Mouse (Mus musculus) liver, embryonic 14.5 days (tissue): Measurements from ENCODE around the gene Kcnma1. TPM values are rescaled to one million over a fixed set of nuclear protein-coding genes. Genes with fewer than 3 reads are reported as not detected.

ENCODE experiments used
- ATAC-seq: fragments of 200-750 bp; cut with Nextera tagmentation; 2 replicates; pipeline ENCODE4 v1.8.0; 2017; ENCODE audit warnings: moderate number of reproducible peaks, mild to moderate bottlenecking, moderate library complexity; ENCODE audit not compliant: insufficient read depth
- DNase-seq, 3 experiments: peaks; one replicate each; pipeline ENCODE4 v3.0.0-alpha.2; 2012 to 2013; ENCODE audit warnings: low read depth in 3 of 3, low spot score in 3 of 3
- H3K27ac ChIP-seq: fragments of 300-500 bp; sonication (generic); 2 replicates; pipeline ENCODE4 v1.5.1; 2014; ENCODE audit warnings: moderate library complexity, mild to moderate bottlenecking, control low read depth, inconsistent platforms
- H3K27me3 ChIP-seq: fragments of 300-500 bp; sonication (generic); 2 replicates; pipeline ENCODE4 v1.6.1; 2014; ENCODE audit warnings: mild to moderate bottlenecking, low read length, moderate library complexity; ENCODE audit not compliant: control insufficient read depth, insufficient read depth
- H3K36me3 ChIP-seq: fragments of 300-500 bp; sonication (generic); replicated peaks from 2 replicates; pipeline ENCODE4 v1.6.1; 2014; ENCODE audit warnings: low read depth; ENCODE audit not compliant: control insufficient read depth, insufficient read depth
- H3K4me1 ChIP-seq, 2 experiments: fragments of 200-500 bp in 1 of 2; fragments of 300-500 bp in 1 of 2; sonication (generic) in 1 of 2; replicated peaks; 2 replicates each; pipeline ENCODE4 v1.6.1; 2012 to 2014; ENCODE audit warnings: antibody characterized with exemption in 1 of 2, inconsistent platforms in 1 of 2, low read length in 1 of 2; ENCODE audit not compliant: control insufficient read depth in 2 of 2, insufficient read depth in 2 of 2
- H3K4me2 ChIP-seq: fragments of 300-500 bp; sonication (generic); 2 replicates; pipeline ENCODE4 v1.6.1; 2014; ENCODE audit warnings: low read depth, mild to moderate bottlenecking, control low read depth, moderate library complexity
- H3K4me3 ChIP-seq, 2 experiments: fragments of 200-500 bp in 1 of 2; fragments of 300-500 bp in 1 of 2; sonication (generic) in 1 of 2; 2 replicates each; pipeline ENCODE4 v1.5.1; 2012 to 2014; ENCODE audit warnings: low read depth in 2 of 2, low read length in 2 of 2, mild to moderate bottlenecking in 2 of 2, control low read depth in 1 of 2, inconsistent platforms in 1 of 2, moderate library complexity in 1 of 2; ENCODE audit not compliant: insufficient read depth in 1 of 2
- H3K9ac ChIP-seq: fragments of 300-500 bp; sonication (generic); replicated peaks from 2 replicates; pipeline ENCODE4 v1.6.1; 2014; ENCODE audit warnings: mild to moderate bottlenecking, control low read depth, moderate library complexity
- H3K9me3 ChIP-seq: fragments of 300-500 bp; sonication (generic); 2 replicates; pipeline ENCODE4 v1.6.1; 2016; ENCODE audit warnings: low read length, mixed read lengths; ENCODE audit not compliant: control insufficient read depth
- CTCF ChIP-seq: IDR thresholded peaks from 2 replicates; pipeline ENCODE4 v1.5.1; 2016; ENCODE audit warnings: antibody characterized with exemption, low read depth, control low read depth
- EP300 ChIP-seq: IDR thresholded peaks from 2 replicates; pipeline ENCODE4 v1.6.1; 2016; ENCODE audit warnings: antibody characterized with exemption, low read depth
- WGBS: fragments of 180-500 bp; shearing (Covaris S2); extraction: QIAGEN DNeasy Blood & Tissue Kit; methylation state at CpG from one replicate; pipeline ENCODE4 v1.1.7; 2014; ENCODE audit not compliant: insufficient replicate concordance; 5-methylcytosine and 5-hydroxymethylcytosine counted together
- polyA plus RNA-seq, 2 experiments: library from polyadenylated mRNA; depleted of rRNA in 1 of 2; stranded (reverse) in 1 of 2; unstranded in 1 of 2; fragments of >200 nt; fragmentation: Nextera tagmentation in 1 of 2; extraction: Ambion mirVana in 1 of 2; gene quantifications; 2 replicates each; pipeline versions ENCODE4 v1.2.1 to v1.2.3; 2012 to 2014

Gene Kcnma1
- polyA plus RNA-seq, 2 experiments, result 0.03 TPM; not detected in 1

DNA sequence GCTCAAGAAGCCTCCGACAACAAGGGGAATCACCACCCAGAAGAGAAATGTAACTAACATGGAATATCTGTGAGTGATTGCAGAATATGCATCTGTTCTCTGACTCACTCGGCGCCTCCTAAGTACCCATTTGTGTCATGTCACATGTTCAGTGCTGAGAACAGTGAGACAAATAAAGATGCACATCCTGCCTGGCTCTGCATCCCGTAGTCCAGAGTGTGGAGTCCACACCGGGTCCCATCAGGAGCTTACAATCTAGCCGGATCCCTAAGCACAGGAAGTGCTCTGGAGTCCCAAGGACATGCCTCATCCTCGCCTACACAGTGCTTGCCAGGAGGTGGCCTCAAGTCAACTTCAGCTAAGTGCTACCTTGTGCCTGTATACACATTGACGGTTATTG, 32.1 kb downstream of the Kcnma1 start:
- WGBS, result 56% methylated on average over 8 of the region's 8 CpGs
- no peaks in the 10 kb centered on the region for H3K27me3 ChIP-seq
- H3K4me2 ChIP-seq, result no peak overlapping the region
- ATAC-seq (no peak), DNase-seq (no peak)
- H3K9me3 ChIP-seq, result no peaks in the 10 kb centered on the region
- TF ChIP-seq CTCF (no peak), EP300 (no peak)
- H3K27ac ChIP-seq, result no peak overlapping the region
- H3K9ac ChIP-seq, result no peak overlapping the region
- H3K4me1 ChIP-seq, result no peaks in the 10 kb centered on the region
- H3K36me3 ChIP-seq, result no peaks in the 10 kb centered on the region
- no peak overlapping the region for H3K4me3 ChIP-seq

GRCm38 (mm10) chr14:23974685-23975084, 39.6 kb downstream of the Kcnma1 start:
- TF ChIP-seq CTCF (no peak), EP300 (no peak)

DNA sequence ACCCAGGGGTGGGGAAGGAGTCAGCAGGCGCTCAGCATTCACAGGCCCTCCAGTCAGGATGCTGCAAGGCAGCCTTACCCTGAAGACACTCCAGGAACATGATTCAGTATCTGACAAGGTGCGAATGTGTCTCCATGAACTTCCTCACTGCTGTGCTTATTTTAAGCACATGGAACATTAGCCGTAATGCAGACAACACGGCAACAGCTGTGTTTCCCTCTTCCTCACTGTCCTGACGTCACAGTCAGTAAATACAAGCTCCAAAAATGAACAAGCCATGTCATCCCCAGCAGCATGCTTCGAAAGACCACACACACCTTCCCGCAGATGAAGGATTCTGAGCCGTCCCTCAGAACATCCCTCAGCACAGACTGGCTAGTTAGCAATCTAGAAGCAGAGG, 47.8 kb downstream of the Kcnma1 start:
- WGBS, result 62% methylated on average over 8 of the region's 8 CpGs
- Histone ChIP-seq H3K9ac (no peak overlapping the region), H3K27me3 (no peaks in the 10 kb centered on the region), H3K4me1 (no peaks in the 10 kb centered on the region), H3K36me3 (no peaks in the 10 kb centered on the region), H3K9me3 (no peaks in the 10 kb centered on the region), H3K4me3 (no peak overlapping the region), H3K27ac (no peak overlapping the region), H3K4me2 (no peak overlapping the region)
- TF ChIP-seq EP300, result no peak
- no peak for TF ChIP-seq CTCF
- DNase-seq, result no peak
- ATAC-seq, result no peak

More at GRCm38 (mm10) chr14:23974685-23975084, 39.6 kb downstream of the Kcnma1 start:
- Histone ChIP-seq H3K36me3 (no peaks in the 10 kb centered on the region), H3K4me1 (no peaks in the 10 kb centered on the region), H3K27me3 (no peaks in the 10 kb centered on the region), H3K4me2 (no peak overlapping the region), H3K9me3 (no peaks in the 10 kb centered on the region), H3K4me3 (no peak overlapping the region), H3K9ac (no peak overlapping the region), H3K27ac (no peak overlapping the region)
- 53% methylated on average over 2 of the region's 2 CpGs for WGBS
- ATAC-seq (no peak), DNase-seq (no peak)

GRCm38 (mm10) chr14:23959061-23959460, 55.2 kb downstream of the Kcnma1 start:
- Histone ChIP-seq H3K4me1 (no peaks in the 10 kb centered on the region), H3K27me3 (no peaks in the 10 kb centered on the region), H3K9me3 (no peaks in the 10 kb centered on the region), H3K36me3 (no peaks in the 10 kb centered on the region), H3K4me2 (no peak overlapping the region), H3K4me3 (no peak overlapping the region), H3K27ac (no peak overlapping the region), H3K9ac (no peak overlapping the region)
- no peak for TF ChIP-seq CTCF
- TF ChIP-seq EP300, result no peak
- DNase-seq, result no peak
- 68% methylated on average over 11 of the region's 11 CpGs for WGBS
- ATAC-seq, result no peak

DNA sequence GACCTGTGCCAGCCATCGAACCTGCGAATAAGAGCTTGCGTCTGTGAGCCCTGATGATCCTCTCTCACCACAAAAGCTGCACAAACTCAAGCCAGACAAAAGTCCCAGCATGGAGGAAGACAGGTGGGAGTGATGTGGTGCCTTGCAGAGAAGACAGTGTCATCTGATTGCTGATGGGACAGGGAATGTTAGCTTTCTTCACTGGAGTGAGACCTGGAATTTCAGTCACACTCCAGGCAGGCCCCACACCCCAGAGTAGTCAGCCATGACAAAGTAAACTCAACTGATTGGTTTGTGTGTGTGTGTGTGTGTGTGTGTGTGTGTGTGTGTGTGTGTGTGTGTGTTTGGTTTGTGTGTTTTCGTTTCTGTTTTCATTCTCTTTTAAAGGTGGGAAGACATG, 57.0 kb downstream of the Kcnma1 start:
- Histone ChIP-seq H3K27ac (no peak overlapping the region), H3K4me2 (no peak overlapping the region), H3K9me3 (no peaks in the 10 kb centered on the region), H3K27me3 (no peaks in the 10 kb centered on the region), H3K9ac (no peak overlapping the region), H3K4me1 (no peaks in the 10 kb centered on the region), H3K36me3 (no peaks in the 10 kb centered on the region), H3K4me3 (no peak overlapping the region)
- TF ChIP-seq CTCF, result no peak
- no peak for TF ChIP-seq EP300
- DNase-seq (no peak), ATAC-seq (no peak)
- 56% methylated on average over 4 of the region's 4 CpGs for WGBS
